9 mouse cellular contexts compared by ENCODE assay signal in genomic region chr17:86249499-86250405, GRCm38 (mm10).
DNase-seq lines count a peak whose midpoint lies in the region; ATAC-seq and TF ChIP-seq lines count a peak whose summit lies in the region.
"Had no signal": no experiment of that assay in that cellular context is flagged by ENCODE, and none has a peak within 500 bp of the region (broad histone marks: within the 10 kb centered on the region; RNA-seq: fewer than 3 reads in every experiment).

No protein-coding gene starts in this region.

- TF ChIP-seq POLR2A in limb, embryonic 14.5 days (IDR thresholded peaks at IDR 0.05; ENCODE audit: borderline replicate concordance, extremely low read depth, insufficient read depth, insufficient read length): no peak
- no peak for TF ChIP-seq POLR2A in thymus, adult 2 months (IDR thresholded peaks at IDR 0.05; ENCODE audit: control insufficient read depth, extremely low read depth, insufficient read depth, low read length, poor library complexity)

- H3K27ac ChIP-seq in embryonic facial prominence, embryonic 13.5 days: peak overlapping the region; percentile 24; the same call in 1 of the 2 replicates
- no peak overlapping the region for H3K27ac ChIP-seq in embryonic facial prominence, embryonic 10.5 days (replicated peaks)
- no peak overlapping the region for H3K27ac ChIP-seq in intestine, embryonic 16.5 days (ENCODE audit: low read length)
- no peak overlapping the region for H3K27ac ChIP-seq in limb, embryonic 14.5 days (replicated peaks; ENCODE audit: low read depth, low read length)
- H3K27ac ChIP-seq in thymus, adult 2 months (ENCODE audit: control insufficient read depth, insufficient read depth, low read length): no peak overlapping the region

- no peaks in the 10 kb centered on the region for H3K27me3 ChIP-seq in embryonic facial prominence, embryonic 13.5 days
- H3K27me3 ChIP-seq in embryonic facial prominence, embryonic 10.5 days (replicated peaks; ENCODE audit: low read depth, poor library complexity, severe bottlenecking): no peaks in the 10 kb centered on the region
- no peaks in the 10 kb centered on the region for H3K27me3 ChIP-seq in intestine, embryonic 16.5 days (replicated peaks; ENCODE audit: control insufficient read depth, insufficient read depth, low read length)
- no peaks in the 10 kb centered on the region for H3K27me3 ChIP-seq in limb, embryonic 14.5 days (ENCODE audit: control insufficient read depth, insufficient read depth, low read length)
- no peaks in the 10 kb centered on the region for H3K27me3 ChIP-seq in thymus, adult 2 months (ENCODE audit: control insufficient read depth, insufficient read depth, low read length)

- H3K4me1 ChIP-seq in embryonic facial prominence, embryonic 13.5 days: peaks cover 47% of the 10 kb centered on the region
- H3K4me1 ChIP-seq in embryonic facial prominence, embryonic 10.5 days: peaks cover 19% of the 10 kb centered on the region
- H3K4me1 ChIP-seq in intestine, embryonic 16.5 days (ENCODE audit: control insufficient read depth, insufficient read depth, low read length): peaks cover 7% of the 10 kb centered on the region; the same call in 1 of the 2 replicates
- H3K4me1 ChIP-seq in limb, embryonic 14.5 days (ENCODE audit: control insufficient read depth, insufficient read depth, low read length): peaks cover 6% of the 10 kb centered on the region; the same call in 1 of the 2 replicates
- peaks cover 8% of the 10 kb centered on the region for H3K4me1 ChIP-seq in thymus, adult 2 months (replicated peaks; ENCODE audit: control insufficient read depth, insufficient read depth, low read length)

- TF ChIP-seq CTCF in thymus, adult 2 months (IDR thresholded peaks at IDR 0.05; ENCODE audit: borderline replicate concordance, control insufficient read depth, extremely low read depth, insufficient read depth, low read length, poor library complexity): no peak

- no peaks in the 10 kb centered on the region for H3K36me3 ChIP-seq in embryonic facial prominence, embryonic 13.5 days
- H3K36me3 ChIP-seq in embryonic facial prominence, embryonic 10.5 days (replicated peaks): 0 out of 2 replicates have a peak, but pooled peaks cover 6% of the 10 kb centered on the region
- H3K36me3 ChIP-seq in intestine, embryonic 16.5 days (ENCODE audit: control insufficient read depth, insufficient read depth, low read length): no peaks in the 10 kb centered on the region
- no peaks in the 10 kb centered on the region for H3K36me3 ChIP-seq in limb, embryonic 14.5 days (ENCODE audit: control insufficient read depth, insufficient read depth, low read length)
- no peaks in the 10 kb centered on the region for H3K36me3 ChIP-seq in thymus, adult 2 months (ENCODE audit: control insufficient read depth, insufficient read depth, low read length)

- H3K4me3 ChIP-seq in embryonic facial prominence, embryonic 13.5 days: no peak overlapping the region
- no peak overlapping the region for H3K4me3 ChIP-seq in embryonic facial prominence, embryonic 10.5 days
- H3K4me3 ChIP-seq in intestine, embryonic 16.5 days (ENCODE audit: low read length): no peak overlapping the region
- no peak overlapping the region for H3K4me3 ChIP-seq in limb, embryonic 14.5 days (replicated peaks; ENCODE audit: low read length)
- no peak overlapping the region for H3K4me3 ChIP-seq in thymus, adult 2 months (ENCODE audit: control insufficient read depth, insufficient read depth, low read length)

- DNase-seq in embryonic facial prominence, embryonic 10.5 days (ENCODE audit: low spot score): no peak
- DNase-seq in cerebellum, postnatal 10 days: peak; percentile 88 to 92
- DNase-seq in limb, embryonic 14.5 days (ENCODE audit: low spot score): peak; percentile 18
- DNase-seq in kidney, adult 8-10 months: no peak
- no peak for DNase-seq in kidney, postnatal 10 days
- DNase-seq in thymus, adult 2 months: no peak
- DNase-seq: lung, postnatal 14 days had no signal

- no peak for ATAC-seq in embryonic facial prominence, embryonic 13.5 days (ENCODE audit: insufficient number of reproducible peaks, insufficient read depth, low FRiP score, low TSS enrichment, low read depth)
- ATAC-seq in intestine, embryonic 16.5 days: peak; percentile 61; the same call in 1 of the 2 replicates
- ATAC-seq in limb, embryonic 14.5 days (ENCODE audit: low FRiP score, low read depth): no peak

- no peak overlapping the region for H3K4me2 ChIP-seq in embryonic facial prominence, embryonic 13.5 days
- no peak overlapping the region for H3K4me2 ChIP-seq in intestine, embryonic 16.5 days (ENCODE audit: low read depth, low read length)
- no peak overlapping the region for H3K4me2 ChIP-seq in limb, embryonic 14.5 days (replicated peaks; ENCODE audit: low read depth, low read length, severe bottlenecking)

- 74% methylated on average over 21 of the region's 21 CpGs for WGBS in embryonic facial prominence, embryonic 13.5 days
- 87% methylated on average over 21 of the region's 21 CpGs for WGBS in embryonic facial prominence, embryonic 10.5 days
- 69% methylated on average over 21 of the region's 21 CpGs for WGBS in intestine, embryonic 16.5 days
- 73% methylated on average over 21 of the region's 21 CpGs for WGBS in limb, embryonic 14.5 days
- whole genome bisulfite sequencing in thymus, adult 2 months: 50% methylated on average over 21 of the region's 21 CpGs

- H3K9ac ChIP-seq in embryonic facial prominence, embryonic 13.5 days: no peak overlapping the region
- no peak overlapping the region for H3K9ac ChIP-seq in intestine, embryonic 16.5 days (ENCODE audit: low read depth, low read length)
- H3K9ac ChIP-seq in limb, embryonic 14.5 days (ENCODE audit: low read depth, low read length, severe bottlenecking): no peak overlapping the region

- peaks cover 3% of the 10 kb centered on the region for H3K9me3 ChIP-seq in embryonic facial prominence, embryonic 13.5 days
- H3K9me3 ChIP-seq in embryonic facial prominence, embryonic 10.5 days: 0 out of 2 replicates have a peak, but pooled peaks cover 3% of the 10 kb centered on the region
- 0 out of 2 replicates have a peak, but pooled peaks cover 3% of the 10 kb centered on the region for H3K9me3 ChIP-seq in intestine, embryonic 16.5 days (ENCODE audit: control insufficient read depth, low read length)
- no peaks in the 10 kb centered on the region for H3K9me3 ChIP-seq in limb, embryonic 14.5 days (ENCODE audit: control insufficient read depth, low read length)

Comparison
In these comparisons a context has a peak if more than half of its experiments do, and no peak if none do; other contexts are left out.
1. DNase-seq: peak in cerebellum, postnatal 10 days (2 of 2) and limb, embryonic 14.5 days (single experiment); none in embryonic facial prominence, embryonic 10.5 days (single experiment), kidney, adult 8-10 months (0 of 2), kidney, postnatal 10 days (single experiment) and thymus, adult 2 months (single experiment).